Mouse (Mus musculus) embryonic fibroblast, embryonic 13.5 days (primary cell): ENCODE data around the gene Zfp668. TPM values are rescaled to one million over a fixed set of nuclear protein-coding genes. Genes with fewer than 3 reads are reported as not detected.

Source experiments
- H3K27ac ChIP-seq: 2 replicates; pipeline ENCODE4 v1.5.1; 2012; ENCODE audit warnings: low read length, control low read depth, inconsistent platforms; ENCODE audit not compliant: insufficient read depth
- H3K4me1 ChIP-seq: 2 replicates; pipeline ENCODE4 v1.6.1; 2011; ENCODE audit warnings: low read length; ENCODE audit not compliant: control insufficient read depth, insufficient read depth
- H3K4me3 ChIP-seq: 2 replicates; pipeline ENCODE4 v1.5.1; 2011; ENCODE audit warnings: mild to moderate bottlenecking, control low read depth, low read length; ENCODE audit not compliant: insufficient read depth
- CTCF ChIP-seq: IDR thresholded peaks from 2 replicates; pipeline ENCODE4 v1.5.1; 2011; ENCODE audit warnings: mild to moderate bottlenecking, control low read depth, low read length, moderate library complexity, borderline replicate concordance; ENCODE audit not compliant: insufficient read depth
- POLR2A ChIP-seq: IDR thresholded peaks from 2 replicates; pipeline ENCODE4 v1.6.1; 2011; ENCODE audit warnings: low read depth, mild to moderate bottlenecking, control low read depth, low read length, moderate library complexity
- polyA plus RNA-seq: library from polyadenylated mRNA; stranded (reverse); fragments of >200 nt; gene quantifications from 2 replicates; pipeline ENCODE4 v1.2.4, GENCODE M21; 2011; ENCODE audit warnings: low read depth; ENCODE audit not compliant: missing spikeins, insufficient read length

The Zfp668 gene
- polyA plus RNA-seq, 1 experiment: 15.6 TPM

GRCm38 (mm10) chr7:127895442-127895841 is 18.8 kb upstream of the Zfp668 start, which contains the start of the genes Gm21974 and Vkorc1:
Gene Gm21974, minus strand, starts transcription at chr7:127895454.
Gene Vkorc1, minus strand, starts transcription at chr7:127895617.
- no peak within 1 kb of the TSS; the same call in 1 of the 2 replicates for H3K27ac ChIP-seq
- H3K4me1 ChIP-seq: no peaks in the 10 kb centered on the region
- peak; percentile 91 for TF ChIP-seq POLR2A
- TF ChIP-seq CTCF: peak; percentile 73; the same call in 1 of the 2 replicates
- peak within 1 kb of the TSS; percentile 64 for H3K4me3 ChIP-seq

- Histone ChIP-seq H3K4me3 (peak overlapping the region; percentile 64), H3K27ac (no peak overlapping the region), H3K4me1 (no peaks in the 10 kb centered on the region)
- no peak for TF ChIP-seq POLR2A
- TF ChIP-seq CTCF: no peak
Observed at GRCm38 (mm10) chr7:127894480-127894879, 17.9 kb upstream of the Zfp668 start.

GRCm38 (mm10) chr7:127890798-127891197 is 14.2 kb upstream of the Zfp668 start, which contains the start of gene Prss53:
Gene Prss53, minus strand, starts transcription at chr7:127890970.
- TF ChIP-seq POLR2A (no peak), CTCF (no peak)
- no peak within 1 kb of the TSS for H3K4me3 ChIP-seq
- no peak within 1 kb of the TSS for H3K27ac ChIP-seq
- H3K4me1 ChIP-seq: no peaks in the 10 kb centered on the region

- Histone ChIP-seq H3K4me3 (no peak overlapping the region), H3K4me1 (no peaks in the 10 kb centered on the region), H3K27ac (no peak overlapping the region)
- TF ChIP-seq POLR2A (no peak), CTCF (no peak)
Observed at GRCm38 (mm10) chr7:127888821-127889220, 12.2 kb upstream of the Zfp668 start.

- TF ChIP-seq POLR2A (no peak), CTCF (no peak)
Observed at GRCm38 (mm10) chr7:127887781-127888180, 11.2 kb upstream of the Zfp668 start.

GRCm38 (mm10) chr7:127887191-127887590 is 10.6 kb upstream of the Zfp668 start:
- no peaks in the 10 kb centered on the region for H3K4me1 ChIP-seq
- TF ChIP-seq POLR2A (no peak), CTCF (no peak)

More at GRCm38 (mm10) chr7:127887781-127888180, 11.2 kb upstream of the Zfp668 start:
- H3K27ac ChIP-seq: no peak overlapping the region
- no peaks in the 10 kb centered on the region for H3K4me1 ChIP-seq
- no peak overlapping the region for H3K4me3 ChIP-seq

GRCm38 (mm10) chr7:127886551-127886950 is 9.9 kb upstream of the Zfp668 start:
- Histone ChIP-seq H3K4me3 (no peak overlapping the region), H3K4me1 (no peaks in the 10 kb centered on the region), H3K27ac (no peak overlapping the region)
- TF ChIP-seq CTCF (no peak), POLR2A (no peak)

More at GRCm38 (mm10) chr7:127887191-127887590, 10.6 kb upstream of the Zfp668 start:
- no peak overlapping the region for H3K27ac ChIP-seq
- H3K4me3 ChIP-seq: no peak overlapping the region

GRCm38 (mm10) chr7:127885951-127886350 is 9.3 kb upstream of the Zfp668 start:
- Histone ChIP-seq H3K4me3 (no peak overlapping the region), H3K4me1 (no peaks in the 10 kb centered on the region), H3K27ac (no peak overlapping the region)
- TF ChIP-seq POLR2A: no peak
- no peak for TF ChIP-seq CTCF

GRCm38 (mm10) chr7:127880431-127880830 is 3.8 kb upstream of the Zfp668 start:
- peaks cover 3% of the 10 kb centered on the region; the same call in 1 of the 2 replicates for H3K4me1 ChIP-seq
- TF ChIP-seq POLR2A (no peak), CTCF (no peak)
- H3K4me3 ChIP-seq: no peak overlapping the region
- no peak overlapping the region for H3K27ac ChIP-seq

- no peak overlapping the region for H3K27ac ChIP-seq
- TF ChIP-seq CTCF: no peak
- no peak for TF ChIP-seq POLR2A
- H3K4me1 ChIP-seq: peaks cover 3% of the 10 kb centered on the region; the same call in 1 of the 2 replicates
- no peak overlapping the region for H3K4me3 ChIP-seq
Observed at GRCm38 (mm10) chr7:127879301-127879700, 2.7 kb upstream of the Zfp668 start.
